Mouse (Mus musculus) forebrain, postnatal 0 days (tissue): ENCODE results near the gene Uqcr11. TPM values are rescaled to one million over a fixed set of nuclear protein-coding genes. Genes with fewer than 3 reads are reported as not detected.

Source experiments
- ATAC-seq: fragments of 200-750 bp; cut with Nextera tagmentation; 2 replicates; pipeline ENCODE4 v1.8.0; 2017; ENCODE audit warnings: mild to moderate bottlenecking, moderate library complexity
- DNase-seq: peaks from one replicate; pipeline ENCODE4 v3.0.0-alpha.2; 2015
- H3K27ac ChIP-seq: fragments of 300-500 bp; sonication (generic); 2 replicates; pipeline ENCODE4 v1.5.1; 2014; ENCODE audit warnings: low read depth, mild to moderate bottlenecking, antibody characterized with exemption, low read length, moderate library complexity, mixed read lengths
- H3K27me3 ChIP-seq: fragments of 300-500 bp; sonication (generic); 2 replicates; pipeline ENCODE4 v1.6.1; 2014; ENCODE audit warnings: mild to moderate bottlenecking, low read length, mixed read lengths; ENCODE audit not compliant: insufficient read depth
- H3K36me3 ChIP-seq: fragments of 300-500 bp; sonication (generic); 2 replicates; pipeline ENCODE4 v1.6.1; 2014; ENCODE audit warnings: mild to moderate bottlenecking, moderate library complexity; ENCODE audit not compliant: insufficient read depth
- H3K4me1 ChIP-seq: fragments of 300-500 bp; sonication (generic); 2 replicates; pipeline ENCODE4 v1.6.1; 2014; ENCODE audit warnings: antibody characterized with exemption; ENCODE audit not compliant: insufficient read depth
- H3K4me2 ChIP-seq: fragments of 300-500 bp; sonication (generic); 2 replicates; pipeline ENCODE4 v1.6.1; 2014; ENCODE audit warnings: low read depth, mild to moderate bottlenecking, moderate library complexity
- H3K4me3 ChIP-seq: fragments of 300-500 bp; sonication (generic); 2 replicates; pipeline ENCODE4 v1.5.1; 2014; ENCODE audit warnings: low read depth, low read length, mixed read lengths
- H3K9ac ChIP-seq: fragments of 300-500 bp; sonication (generic); 2 replicates; pipeline ENCODE4 v1.6.1; 2014; ENCODE audit warnings: mild to moderate bottlenecking
- H3K9me3 ChIP-seq: fragments of 300-500 bp; sonication (generic); 2 replicates; pipeline ENCODE4 v1.6.1; 2016; ENCODE audit warnings: low read length
- CTCF ChIP-seq: sonication (generic); IDR thresholded peaks from 2 replicates; pipeline ENCODE4 v1.5.1; 2016; ENCODE audit warnings: antibody characterized with exemption, control low read depth, low read depth
- WGBS: fragments of 180-500 bp; shearing (Covaris S2); extraction: QIAGEN DNeasy Blood & Tissue Kit; methylation state at CpG from one replicate; pipeline ENCODE4 v1.1.7; 2014; 5-methylcytosine and 5-hydroxymethylcytosine counted together
- polyA plus RNA-seq: library from polyadenylated mRNA; unstranded; fragments of >200 nt; fragmentation: Nextera tagmentation; extraction: Ambion mirVana; gene quantifications from 2 replicates; pipeline ENCODE4 v1.2.1, GENCODE M21; 2015
- total RNA-seq: library from RNA; depleted of rRNA; stranded (reverse); fragments of >200 nt; gene quantifications from 2 replicates; pipeline ENCODE4 v1.2.3, GENCODE M21; 2014

Uqcr11 gene
- total and polyA plus RNA-seq, 2 experiments from 2014 or later: 230 to 688 TPM

DNA sequence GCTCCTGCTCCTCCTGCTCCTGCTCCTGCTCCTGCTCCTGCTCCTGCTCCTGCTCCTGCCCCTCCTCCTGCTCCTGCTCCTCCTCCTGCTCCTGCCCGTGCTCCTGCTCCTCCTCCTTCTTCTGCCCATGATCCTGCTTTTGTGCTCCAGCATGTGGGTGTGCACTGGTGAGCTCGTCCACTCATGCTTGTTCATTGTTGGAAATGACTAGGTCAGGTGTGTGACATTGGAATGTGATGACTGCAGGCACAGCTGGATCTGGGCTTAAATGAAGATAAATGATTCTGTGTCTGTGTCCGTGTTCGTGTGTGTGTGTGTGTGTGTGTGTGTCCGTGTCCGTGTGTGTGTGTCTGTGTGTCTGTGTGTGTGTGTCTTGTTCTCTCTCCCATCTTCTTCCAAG, 38.2 kb downstream of the Uqcr11 start:
- no peak for TF ChIP-seq CTCF
- DNase-seq (no peak), ATAC-seq (no peak)
- Histone ChIP-seq H3K9me3 (no peaks in the 10 kb centered on the region), H3K27me3 (peaks cover 3% of the 10 kb centered on the region; the same call in 1 of the 2 replicates), H3K9ac (no peak overlapping the region), H3K27ac (no peak overlapping the region), H3K4me2 (no peak overlapping the region), H3K4me1 (no peaks in the 10 kb centered on the region), H3K36me3 (no peaks in the 10 kb centered on the region), H3K4me3 (no peak overlapping the region)
- WGBS: 93% methylated on average over 6 of the region's 6 CpGs

DNA sequence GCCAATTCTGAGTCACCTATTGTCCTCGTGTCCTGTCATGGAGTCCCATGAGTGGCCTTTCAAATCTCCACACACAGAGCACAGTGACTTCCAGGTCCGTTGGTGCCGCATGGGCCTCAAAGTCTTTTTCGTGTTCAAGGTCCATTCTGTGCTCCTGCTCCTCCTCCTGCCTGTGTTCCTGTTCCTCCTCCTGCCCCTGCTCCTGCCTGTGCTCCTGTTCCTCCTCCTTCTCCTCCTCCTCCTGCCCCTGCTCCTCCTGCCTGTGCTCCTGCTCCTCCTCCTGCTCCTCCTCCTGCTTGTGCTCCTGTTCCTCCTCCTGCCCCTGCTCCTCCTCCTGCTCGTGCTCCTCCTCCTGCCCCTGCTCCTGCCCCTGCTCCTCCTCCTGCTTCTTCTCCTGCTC, 38.7 kb downstream of the Uqcr11 start:
- no peak overlapping the region for H3K4me2 ChIP-seq
- no peak for TF ChIP-seq CTCF
- H3K27me3 ChIP-seq: peaks cover 3% of the 10 kb centered on the region; the same call in 1 of the 2 replicates
- WGBS: 62% methylated on average over 5 of the region's 5 CpGs
- no peaks in the 10 kb centered on the region for H3K9me3 ChIP-seq
- H3K27ac ChIP-seq: no peak overlapping the region
- DNase-seq (no peak), ATAC-seq (no peak)
- H3K36me3 ChIP-seq: no peaks in the 10 kb centered on the region
- H3K9ac ChIP-seq: no peak overlapping the region
- no peak overlapping the region for H3K4me3 ChIP-seq
- H3K4me1 ChIP-seq: no peaks in the 10 kb centered on the region

DNA sequence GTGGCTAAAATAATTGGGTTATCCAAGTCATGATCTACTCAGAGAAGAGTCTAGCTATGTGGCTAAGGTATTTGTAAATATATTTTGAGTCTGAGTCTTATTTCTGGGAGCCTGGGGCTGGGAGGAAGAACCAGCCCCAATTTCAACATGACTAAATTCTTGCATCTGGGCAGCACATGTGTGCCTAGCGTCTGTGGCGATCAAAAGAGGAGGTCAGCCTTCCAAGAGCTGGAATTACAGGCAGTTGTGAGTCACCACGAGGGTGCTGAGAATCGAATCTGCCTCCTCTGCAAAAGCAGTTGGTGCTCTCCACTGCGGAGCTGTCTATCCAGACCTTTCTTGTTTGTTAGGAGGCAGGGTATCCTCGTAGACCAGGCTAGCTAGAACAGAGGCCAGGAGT, 40.9 kb downstream of the Uqcr11 start:
- no peak overlapping the region for H3K4me3 ChIP-seq
- H3K27ac ChIP-seq: no peak overlapping the region
- no peaks in the 10 kb centered on the region for H3K4me1 ChIP-seq
- ATAC-seq (no peak), DNase-seq (no peak)
- peaks cover 3% of the 10 kb centered on the region; the same call in 1 of the 2 replicates for H3K27me3 ChIP-seq
- TF ChIP-seq CTCF: no peak
- no peak overlapping the region for H3K9ac ChIP-seq
- 73% methylated on average over 6 of the region's 6 CpGs for WGBS
- H3K9me3 ChIP-seq: no peaks in the 10 kb centered on the region
- no peak overlapping the region for H3K4me2 ChIP-seq
- no peaks in the 10 kb centered on the region for H3K36me3 ChIP-seq

DNA sequence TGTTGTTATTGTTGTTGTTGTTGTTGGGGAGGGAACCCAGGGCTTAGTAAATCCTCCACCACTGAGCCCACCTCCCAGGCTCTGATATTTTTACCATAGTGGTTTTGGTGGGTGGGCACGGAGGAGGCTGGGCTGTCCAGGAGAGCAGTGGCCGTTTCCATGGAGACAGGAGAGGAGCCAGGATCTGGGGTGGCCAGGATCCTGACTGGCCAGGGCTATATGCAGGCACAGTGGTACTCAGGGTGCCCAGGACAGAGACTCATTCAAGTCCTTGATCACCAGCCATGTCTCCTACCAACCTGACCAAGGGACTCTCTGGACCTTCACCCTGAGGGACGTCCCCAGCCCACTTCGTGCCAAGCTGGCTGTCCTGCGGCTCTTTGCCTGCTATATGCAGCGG, 42.9 kb downstream of the Uqcr11 start:
- 28% methylated on average over 6 of the region's 6 CpGs for WGBS
- Histone ChIP-seq H3K27ac (no peak overlapping the region), H3K4me2 (no peak overlapping the region), H3K36me3 (no peaks in the 10 kb centered on the region), H3K4me3 (no peak overlapping the region), H3K9ac (no peak overlapping the region), H3K9me3 (no peaks in the 10 kb centered on the region), H3K4me1 (no peaks in the 10 kb centered on the region), H3K27me3 (peaks cover 6% of the 10 kb centered on the region)
- TF ChIP-seq CTCF: no peak
- 0 out of 2 replicates have a peak, but pooled peaks have one; percentile 27 for ATAC-seq
- no peak for DNase-seq

DNA sequence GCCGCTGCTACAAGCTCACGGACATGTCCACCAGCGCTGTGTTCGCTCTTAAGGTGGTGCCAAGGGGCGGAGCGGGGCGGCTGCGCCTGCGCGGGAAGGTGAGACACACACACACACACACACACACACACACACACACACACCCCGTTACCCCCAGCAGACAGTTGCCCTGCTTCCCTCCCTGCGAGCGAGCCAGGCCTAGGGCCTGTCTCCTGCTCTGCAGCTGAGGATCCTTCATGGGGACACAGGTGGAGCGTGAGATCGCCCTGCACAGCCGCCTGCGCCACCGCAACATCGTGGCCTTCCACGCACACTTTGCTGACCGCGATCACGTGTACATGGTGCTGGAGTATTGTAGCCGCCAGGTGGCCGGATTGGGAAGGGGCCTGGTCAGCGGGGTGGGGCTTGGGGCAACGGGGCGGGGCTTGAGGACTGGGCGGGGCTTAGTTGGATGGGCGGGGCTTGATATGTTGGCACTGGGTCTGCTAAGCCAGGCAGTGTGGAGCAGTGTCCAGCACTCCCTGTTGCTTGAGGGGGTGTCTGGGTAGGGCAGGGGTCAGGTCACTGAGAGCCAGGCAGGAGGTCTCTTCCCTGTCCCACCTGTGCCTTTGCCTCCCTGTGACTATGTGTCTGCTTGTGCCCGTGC, 48.5 kb downstream of the Uqcr11 start:
- peak; percentile 63 for DNase-seq

DNA sequence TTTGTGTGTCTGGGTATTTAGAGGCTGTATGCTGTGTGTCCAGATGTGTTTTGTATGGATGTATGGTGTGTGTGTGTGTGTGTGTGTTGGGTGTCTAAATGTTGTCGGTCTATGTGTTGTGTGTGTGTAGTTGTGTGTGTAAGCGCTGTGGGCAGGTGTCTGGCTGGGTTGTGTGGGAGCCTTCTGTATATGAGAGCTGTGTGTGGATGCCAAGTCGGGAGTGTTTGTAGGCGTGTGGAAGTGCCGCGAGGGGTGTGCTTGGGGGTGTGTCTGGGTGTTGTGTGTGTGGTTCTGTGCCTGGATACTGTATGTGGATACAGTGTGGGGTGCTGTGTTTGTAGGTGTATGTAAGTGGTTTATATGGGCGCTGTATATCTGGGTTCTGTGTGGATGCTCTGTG, 49.3 kb downstream of the Uqcr11 start:
- Histone ChIP-seq H3K4me1 (no peaks in the 10 kb centered on the region), H3K4me3 (peak overlapping the region; percentile 40), H3K36me3 (no peaks in the 10 kb centered on the region), H3K27ac (no peak overlapping the region), H3K9ac (no peak overlapping the region), H3K27me3 (peaks cover 49% of the 10 kb centered on the region), H3K4me2 (peak overlapping the region; percentile 71), H3K9me3 (no peaks in the 10 kb centered on the region)
- DNase-seq: no peak
- TF ChIP-seq CTCF: no peak
- WGBS: 32% methylated on average over 7 of the region's 7 CpGs
- ATAC-seq: peak; percentile 16; the same call in 1 of the 2 replicates

More for the DNA sequence above, 48.5 kb downstream of the Uqcr11 start:
- H3K4me1 ChIP-seq: no peaks in the 10 kb centered on the region
- H3K4me3 ChIP-seq: peak overlapping the region; percentile 32
- peak; percentile 40; the same call in 1 of the 2 replicates for TF ChIP-seq CTCF
- H3K27me3 ChIP-seq: peaks cover 42% of the 10 kb centered on the region
- no peak overlapping the region for H3K27ac ChIP-seq
- peak; percentile 58 for ATAC-seq
- 6% methylated on average over 29 of the region's 31 CpGs for WGBS
- H3K9ac ChIP-seq: peak overlapping the region; percentile 43; the same call in 1 of the 2 replicates
- no peaks in the 10 kb centered on the region for H3K36me3 ChIP-seq
- H3K9me3 ChIP-seq: no peaks in the 10 kb centered on the region
- H3K4me2 ChIP-seq: peak overlapping the region; percentile 71

DNA sequence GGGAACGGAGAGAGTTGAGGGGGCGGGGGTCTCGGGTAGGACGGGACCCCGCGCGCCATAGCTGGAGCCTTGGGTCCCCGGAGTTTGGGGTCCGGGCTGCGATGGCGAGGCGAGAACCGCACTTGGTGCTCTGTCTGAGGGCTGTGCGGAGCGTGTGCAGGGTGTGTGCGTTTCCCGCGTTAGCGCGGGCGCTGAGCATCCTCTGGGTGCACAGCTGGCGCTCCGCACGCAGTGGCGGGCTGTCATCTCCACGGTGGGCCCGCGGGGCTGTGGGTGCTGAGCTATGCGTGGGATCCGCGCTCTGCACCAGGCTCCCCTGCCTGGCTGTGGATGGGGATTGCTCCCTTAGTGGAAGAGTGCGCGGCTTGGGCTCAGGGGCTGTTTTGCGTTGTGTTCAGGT, 49.9 kb downstream of the Uqcr11 start:
- H3K4me3 ChIP-seq: peak overlapping the region; percentile 40
- no peaks in the 10 kb centered on the region for H3K9me3 ChIP-seq
- ATAC-seq (peak; percentile 60), DNase-seq (no peak)
- TF ChIP-seq CTCF: no peak
- no peaks in the 10 kb centered on the region for H3K36me3 ChIP-seq
- H3K27ac ChIP-seq: no peak overlapping the region
- H3K4me1 ChIP-seq: no peaks in the 10 kb centered on the region
- H3K9ac ChIP-seq: peak overlapping the region; percentile 33; the same call in 1 of the 2 replicates
- WGBS: 4% methylated on average over 32 of the region's 34 CpGs
- peak overlapping the region; percentile 71 for H3K4me2 ChIP-seq
- peaks cover 55% of the 10 kb centered on the region for H3K27me3 ChIP-seq
